Mouse (Mus musculus): ENCODE measurements at regions not wholly inside any gene's neighbourhood (a gene's known extent, or its start where the extent isn't known, plus 50 kb on each side); places are given as distances from the start of the nearest gene placed in this dataset.
A peak's percentile ranks its signal among the peaks of the same experiment; 100 is the strongest.

GRCm38 (mm10) chr2:116979561-116980391 is 101.3 kb downstream of the Tmco5 start:
- peak in 1 of 2 experiments; percentile 26 for DNase-seq

- DNase-seq = no peak
Measured at GRCm38 (mm10) chr2:116980692-116981091, 102.2 kb downstream of the Tmco5 start.

GRCm38 (mm10) chr2:116983351-116983750 is 104.9 kb downstream of the Tmco5 start:
- no peak for DNase-seq

- DNase-seq = no peak
Measured at GRCm38 (mm10) chr2:116983821-116984351, 105.4 kb downstream of the Tmco5 start.

- no peak for DNase-seq
Measured at GRCm38 (mm10) chr2:116984597-116984996, 106.1 kb downstream of the Tmco5 start.

GRCm38 (mm10) chr2:116985549-116985948 is 107.1 kb downstream of the Tmco5 start:
- no peak for DNase-seq

GRCm38 (mm10) chr2:116988953-116989674 is 110.6 kb downstream of the Tmco5 start:
- no peak for DNase-seq

GRCm38 (mm10) chr2:116990106-116990505 is 111.6 kb downstream of the Tmco5 start:
- no peak for DNase-seq

GRCm38 (mm10) chr2:116991561-116992042 is 113.1 kb downstream of the Tmco5 start:
- DNase-seq = no peak

- DNase-seq = no peak
Measured at GRCm38 (mm10) chr2:116993724-116994123, 115.2 kb downstream of the Tmco5 start.

- DNase-seq = no peak
Measured at GRCm38 (mm10) chr2:116996302-116996701, 117.8 kb downstream of the Tmco5 start.

- no peak for DNase-seq
Measured at GRCm38 (mm10) chr2:116998822-116999221, 120.3 kb downstream of the Tmco5 start.

- DNase-seq = no peak
Measured at GRCm38 (mm10) chr2:116999592-116999991, 121.1 kb downstream of the Tmco5 start.

- no peak for DNase-seq
Measured at GRCm38 (mm10) chr2:117003976-117004375, 117.2 kb upstream of the Spred1 start.

- DNase-seq = no peak
Measured at GRCm38 (mm10) chr2:117006846-117007245, 114.3 kb upstream of the Spred1 start.

- DNase-seq = no peak
Measured at GRCm38 (mm10) chr2:117008922-117009321, 112.3 kb upstream of the Spred1 start.

- no peak for DNase-seq
Measured at GRCm38 (mm10) chr2:117010001-117010400, 111.2 kb upstream of the Spred1 start.

GRCm38 (mm10) chr2:117010942-117011341 is 110.2 kb upstream of the Spred1 start:
- DNase-seq = no peak

- DNase-seq = peak; percentile 53 to 57
Measured at GRCm38 (mm10) chr2:117017921-117018651, 103.1 kb upstream of the Spred1 start.

GRCm38 (mm10) chr2:117018917-117019538 is 102.1 kb upstream of the Spred1 start:
- DNase-seq = peak; percentile 77 to 81

- no peak for DNase-seq
Measured at GRCm38 (mm10) chr2:117019552-117019951, 101.6 kb upstream of the Spred1 start.

- DNase-seq = no peak
Measured at GRCm38 (mm10) chr2:117021787-117022186, 99.4 kb upstream of the Spred1 start.

All from kidney, adult 8-10 months (tissue).